Mouse (Mus musculus) neutrophil, adult 5-6 weeks (primary cell): ENCODE data around the gene Olfr547. TPM values are rescaled to one million over a fixed set of nuclear protein-coding genes. Genes with fewer than 3 reads are reported as not detected.
A peak's percentile ranks its signal among the peaks of the same experiment; 100 is the strongest.
"Not testable (repeated sequence)": the region's sequence is repeated elsewhere in the genome, so short reads cannot be mapped to it uniquely, and the experiment has no call there.

Experiments
- ATAC-seq: fragments of 151-379, 151-347 bp; 2 replicates; pipeline ENCODE4 v1.8.0; 2017; ENCODE audit warnings: mild to moderate bottlenecking, moderate TSS enrichment; ENCODE audit not compliant: insufficient number of reproducible peaks, poor library complexity, low FRiP score, severe bottlenecking; ENCODE audit errors: extremely low read depth
- total RNA-seq: library from RNA; stranded (forward); fragments of 200-1000 nt; gene quantifications from 2 replicates; pipeline ENCODE4 v1.2.3, GENCODE M21; 2017

Gene Olfr547
- not detected in 2 replicates for total RNA-seq

DNA sequence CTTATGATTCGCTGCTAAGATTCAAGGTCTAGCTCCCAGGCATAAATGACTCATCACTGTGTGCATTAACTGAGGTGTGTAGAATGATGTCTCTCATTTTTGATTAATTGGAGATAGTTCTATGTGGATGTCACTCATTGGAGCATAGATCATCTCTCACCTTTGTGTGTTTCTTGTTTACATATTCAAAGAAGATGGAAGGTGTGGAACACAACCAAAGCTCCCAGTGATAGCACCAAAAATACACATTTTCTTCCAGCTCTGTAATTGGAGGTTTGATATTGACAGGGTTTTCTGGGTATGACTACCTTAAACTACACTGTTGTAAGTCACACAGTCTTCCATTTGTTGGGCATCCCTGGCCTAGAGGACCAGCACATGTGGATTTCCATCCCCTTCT lies at the start of gene Olfr547:
Gene Olfr547, plus strand, starts transcription at position 301 of the 400 bp plus-strand sequence.
- ATAC-seq, result no peak

DNA sequence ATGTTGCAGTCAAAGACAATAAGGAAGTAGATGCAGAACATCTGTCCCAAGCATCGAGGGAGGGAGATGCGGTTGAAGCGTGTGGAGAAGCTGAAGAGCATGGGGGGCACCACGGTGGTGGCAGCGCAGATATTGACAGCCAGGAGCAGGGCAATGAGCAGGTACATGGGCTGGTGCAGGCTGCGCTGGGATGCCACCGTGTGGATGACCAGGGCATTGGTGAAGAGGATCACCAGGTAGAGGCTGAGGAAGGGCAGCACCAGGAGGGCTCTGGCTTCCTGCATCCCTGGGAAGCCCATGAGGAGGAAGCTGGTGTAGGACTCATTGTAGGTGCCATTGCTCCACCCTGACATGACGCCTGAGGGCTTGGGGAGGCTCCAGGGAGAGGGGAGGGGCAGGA lies 49.8 kb upstream of the Olfr547 start:
- ATAC-seq, result not testable (repeated sequence)

DNA sequence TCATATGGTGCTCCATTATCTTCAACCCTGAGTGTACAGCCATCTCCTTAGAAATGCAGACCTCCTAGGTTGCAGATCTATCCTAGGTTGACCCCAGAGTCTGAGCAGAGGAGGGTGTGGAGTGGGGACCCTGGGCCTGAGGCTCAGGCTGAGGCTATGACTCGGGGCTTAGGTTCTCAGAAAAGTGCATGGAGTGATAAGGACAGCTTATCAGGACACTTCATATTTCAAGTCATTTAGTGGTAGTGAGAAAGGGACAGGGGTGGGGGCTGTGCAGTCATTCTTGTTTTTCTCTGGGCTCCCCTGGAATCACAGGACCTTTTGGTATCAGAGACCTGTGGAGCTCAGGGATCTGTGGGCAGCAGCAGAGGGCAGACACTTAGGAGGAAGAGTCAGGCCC lies 48.4 kb upstream of the Olfr547 start:
- no peak for ATAC-seq

DNA sequence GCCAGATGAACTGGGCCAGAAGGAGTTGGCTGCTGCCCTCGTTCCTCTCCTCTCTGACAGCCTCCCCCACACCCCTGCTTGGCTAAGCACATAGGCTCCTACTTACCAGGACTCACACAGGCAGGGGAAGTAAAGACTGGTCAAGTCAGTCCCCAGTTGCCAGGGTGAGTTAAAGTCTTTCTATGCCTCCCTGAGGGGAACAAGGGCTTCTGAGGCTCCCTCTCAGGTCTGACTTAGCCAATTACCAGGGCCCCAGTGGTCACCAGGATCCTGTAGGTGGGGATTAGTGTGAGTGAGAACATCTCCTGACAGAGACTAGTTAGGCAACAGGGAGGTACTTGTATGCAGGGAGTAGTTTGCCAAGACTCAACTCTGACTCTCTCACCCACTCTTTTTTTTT lies 46.4 kb upstream of the Olfr547 start, which contains the start of gene Olfr544:
Gene Olfr544, minus strand, starts transcription at position 153 of the 400 bp plus-strand sequence.
- no peak for ATAC-seq

DNA sequence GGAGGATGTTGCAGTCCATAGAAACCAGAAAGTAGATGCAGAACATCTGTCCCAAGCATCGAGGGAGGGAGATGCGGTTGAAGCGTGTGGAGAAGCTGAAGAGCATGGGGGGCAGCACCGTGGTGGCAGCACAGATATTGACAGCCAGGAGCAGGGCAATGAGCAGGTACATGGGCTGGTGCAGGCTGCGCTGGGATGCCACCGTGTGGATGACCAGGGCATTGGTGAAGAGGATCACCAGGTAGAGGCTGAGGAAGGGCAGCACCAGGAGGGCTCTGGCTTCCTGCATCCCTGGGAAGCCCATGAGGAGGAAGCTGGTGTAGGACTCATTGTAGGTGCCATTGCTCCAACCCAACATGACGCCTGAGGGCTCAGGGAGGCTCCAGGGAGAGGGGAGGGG lies 40.1 kb upstream of the Olfr547 start:
- not testable (repeated sequence) for ATAC-seq

DNA sequence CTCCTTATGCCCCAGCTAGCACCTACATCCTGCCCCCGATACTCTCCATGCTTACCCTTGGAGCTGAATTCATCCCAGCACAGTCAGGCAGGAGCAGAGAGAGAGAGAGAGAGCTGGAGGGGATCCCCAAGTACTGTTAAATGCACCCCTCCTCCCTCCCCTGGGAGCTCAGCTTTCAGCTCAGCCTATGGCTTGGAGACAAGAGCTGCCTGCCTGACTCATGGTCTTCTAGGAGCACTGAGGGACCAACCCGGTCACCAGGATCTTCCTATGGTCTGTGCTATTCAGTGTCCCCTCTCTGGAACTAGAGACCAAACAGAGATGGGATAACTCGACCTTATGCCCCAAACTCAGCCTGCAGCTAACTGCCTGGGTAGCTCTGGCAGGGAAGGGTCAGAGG lies 35.1 kb upstream of the Olfr547 start, which contains the start of gene Olfr545:
Gene Olfr545, minus strand, starts transcription at position 101 of the 400 bp plus-strand sequence.
- ATAC-seq, result no peak

DNA sequence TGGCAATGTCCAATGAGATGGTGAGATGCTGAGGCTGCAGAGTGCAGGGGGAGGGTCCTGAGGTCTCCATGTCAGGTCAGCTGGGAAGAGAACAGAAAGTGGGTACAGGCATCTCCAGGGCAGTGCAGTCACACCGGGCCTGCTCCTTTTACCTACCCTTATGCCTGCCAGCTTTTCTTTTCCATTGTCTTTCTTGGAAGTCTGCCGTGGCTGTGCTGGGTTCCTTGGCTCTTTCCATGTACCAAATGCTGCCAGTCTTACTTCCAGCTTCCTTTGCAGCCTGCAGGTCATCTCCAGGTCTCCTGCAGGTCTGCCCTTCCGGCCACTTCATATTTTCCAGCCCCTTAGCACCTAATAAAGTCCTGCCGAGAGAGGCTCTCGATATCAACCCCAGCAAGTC lies 32.6 kb upstream of the Olfr547 start:
- ATAC-seq, result no peak

DNA sequence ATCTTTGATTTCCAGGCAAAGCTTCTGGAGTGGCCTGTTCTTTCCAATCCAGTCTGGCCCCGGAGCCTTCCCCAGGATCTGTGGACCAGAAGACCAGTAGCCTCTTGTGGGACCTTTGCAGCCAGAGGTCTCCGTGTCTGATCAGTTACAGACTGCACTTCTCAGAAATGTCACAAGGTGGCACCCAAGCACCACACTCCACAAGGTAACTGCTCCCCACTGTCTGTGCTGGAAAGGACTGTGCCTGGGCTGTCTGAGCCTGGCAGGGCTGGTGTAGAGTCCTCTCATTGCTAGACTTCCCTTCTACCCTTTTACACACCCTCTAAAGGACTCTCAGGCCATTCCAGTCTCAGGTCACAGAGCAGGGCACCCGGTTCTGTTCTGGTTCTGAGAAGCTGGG lies 27.7 kb upstream of the Olfr547 start:
- ATAC-seq, result peak; percentile 69; the same call in 1 of the 2 replicates

DNA sequence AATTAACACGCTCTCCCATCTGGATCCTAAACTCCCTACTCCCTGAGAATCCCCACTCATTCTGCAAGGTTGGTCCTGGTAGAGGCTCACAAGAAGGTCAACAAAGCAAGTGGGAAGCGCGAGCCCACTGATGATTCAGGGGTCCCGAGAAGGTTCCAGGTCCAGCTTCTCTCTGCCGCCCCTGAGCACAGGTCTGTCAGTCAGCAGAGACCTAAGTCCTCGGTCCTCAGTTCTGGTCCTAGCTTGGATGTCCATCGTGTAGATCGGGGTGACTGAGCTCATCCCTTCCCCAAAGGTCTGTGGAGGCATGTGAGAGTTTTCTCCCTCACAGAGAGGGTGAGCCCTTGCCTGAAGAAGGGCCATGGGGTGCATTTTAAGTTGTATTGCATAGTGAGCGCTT lies 26.5 kb upstream of the Olfr547 start:
- ATAC-seq, result no peak

DNA sequence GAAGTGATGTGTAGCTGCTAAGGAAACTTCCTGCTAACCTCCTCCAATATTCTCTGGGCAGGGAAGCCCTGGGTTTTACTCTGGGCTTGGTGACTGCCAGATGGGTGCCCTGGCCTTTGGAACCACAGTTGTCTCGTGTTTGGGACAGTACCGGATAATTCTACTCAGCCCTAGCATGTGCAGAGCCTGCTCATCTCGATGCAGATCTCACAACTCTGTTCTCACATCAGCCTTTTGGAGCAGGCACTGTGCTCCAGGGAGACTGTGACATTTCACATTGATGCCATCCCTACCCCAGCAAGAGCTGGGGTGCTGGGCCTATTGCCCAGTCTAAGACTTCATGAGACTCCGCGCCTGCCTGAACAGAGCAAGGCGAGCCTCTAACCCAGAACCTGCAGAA lies 25.9 kb upstream of the Olfr547 start:
- ATAC-seq, result no peak

DNA sequence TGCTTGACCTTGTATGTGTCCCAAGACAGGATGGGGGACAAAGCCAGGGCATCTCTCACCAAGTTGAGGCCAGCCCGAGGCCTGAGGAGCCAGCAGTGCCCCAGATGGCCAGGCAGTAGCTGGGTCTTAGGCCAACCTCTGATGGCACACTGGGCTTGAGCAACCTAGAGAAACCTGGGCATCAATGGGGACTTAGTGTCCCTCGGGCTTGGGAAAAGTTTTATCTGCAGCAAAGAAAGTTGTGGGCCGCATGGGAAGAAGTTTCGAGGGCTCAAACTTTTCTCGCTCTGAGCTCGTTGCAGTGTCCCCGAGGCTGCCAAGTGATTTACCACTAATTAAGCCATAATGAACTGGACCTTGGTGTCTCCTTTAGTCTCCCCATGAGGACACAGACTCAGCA lies 24.8 kb upstream of the Olfr547 start:
- no peak for ATAC-seq

DNA sequence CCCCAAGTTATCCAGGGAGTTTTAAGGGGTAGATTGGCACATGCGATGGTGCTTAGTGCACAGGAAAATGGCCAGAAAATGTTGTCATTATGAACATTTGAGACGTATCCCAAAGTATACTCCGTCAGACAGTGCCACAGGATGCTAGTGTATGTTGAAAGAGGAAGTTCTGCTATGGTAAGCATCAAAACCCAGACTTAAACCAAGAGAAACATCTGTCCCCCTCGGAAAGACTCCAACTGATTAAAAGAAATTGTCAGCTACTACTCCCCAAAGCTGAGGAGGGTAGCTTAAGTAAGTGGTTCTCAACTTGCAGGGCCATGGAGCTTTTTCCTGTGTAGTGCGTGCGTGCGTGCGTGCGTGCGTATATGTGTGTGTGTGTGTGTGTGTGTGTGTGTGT lies 22.6 kb upstream of the Olfr547 start:
- ATAC-seq, result no peak

DNA sequence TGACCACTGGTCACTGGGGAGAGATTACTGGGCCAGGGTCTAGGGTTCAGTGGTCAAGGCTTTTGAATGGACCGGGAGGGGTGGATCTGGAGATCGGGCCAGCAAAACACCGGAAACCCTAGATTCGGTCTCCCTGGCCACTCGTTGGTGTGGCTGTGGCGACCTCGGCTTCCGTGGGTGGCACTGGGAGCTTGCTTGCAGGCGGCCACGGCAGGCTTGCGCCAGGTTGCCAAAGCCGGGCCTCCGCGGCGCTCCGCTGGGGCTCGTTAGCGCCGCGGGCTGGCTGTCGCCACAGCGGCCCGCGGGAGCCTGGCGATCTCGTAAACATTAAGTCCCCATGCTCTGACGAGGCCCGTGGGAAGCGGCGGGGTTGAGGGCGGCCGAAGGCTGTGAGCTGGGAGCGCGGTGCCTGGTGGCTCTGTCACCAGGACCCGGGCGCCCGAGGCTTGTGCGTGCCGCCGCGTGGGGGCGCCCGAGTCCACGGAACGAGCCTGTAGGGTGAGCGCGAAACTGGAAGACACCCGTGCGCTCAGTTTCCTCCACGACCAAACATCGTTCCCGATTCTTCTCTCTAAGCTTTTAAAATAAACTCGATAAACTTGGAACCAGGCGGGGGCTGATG lies 21.6 kb upstream of the Olfr547 start:
- peak; percentile 60 for ATAC-seq

DNA sequence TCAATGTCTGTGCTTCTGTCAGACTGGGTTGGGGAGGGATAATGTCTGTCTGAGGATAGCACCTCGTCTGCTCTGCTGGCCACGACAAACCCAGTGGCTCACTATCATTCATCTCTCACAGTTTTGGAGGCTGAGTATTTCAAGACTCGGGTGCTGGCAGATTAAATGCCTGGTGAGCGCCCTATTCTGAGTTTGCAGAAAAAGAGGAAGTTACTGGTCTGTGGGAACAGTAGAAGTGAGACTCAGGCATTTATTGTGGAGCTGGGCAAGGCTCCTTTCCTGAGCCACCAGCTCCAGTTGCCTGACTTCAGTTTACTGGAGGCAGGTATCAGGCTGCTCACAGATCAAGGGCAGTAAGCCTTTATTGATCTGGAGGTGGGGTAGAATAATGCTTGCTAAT lies 20.4 kb upstream of the Olfr547 start:
- no peak for ATAC-seq

DNA sequence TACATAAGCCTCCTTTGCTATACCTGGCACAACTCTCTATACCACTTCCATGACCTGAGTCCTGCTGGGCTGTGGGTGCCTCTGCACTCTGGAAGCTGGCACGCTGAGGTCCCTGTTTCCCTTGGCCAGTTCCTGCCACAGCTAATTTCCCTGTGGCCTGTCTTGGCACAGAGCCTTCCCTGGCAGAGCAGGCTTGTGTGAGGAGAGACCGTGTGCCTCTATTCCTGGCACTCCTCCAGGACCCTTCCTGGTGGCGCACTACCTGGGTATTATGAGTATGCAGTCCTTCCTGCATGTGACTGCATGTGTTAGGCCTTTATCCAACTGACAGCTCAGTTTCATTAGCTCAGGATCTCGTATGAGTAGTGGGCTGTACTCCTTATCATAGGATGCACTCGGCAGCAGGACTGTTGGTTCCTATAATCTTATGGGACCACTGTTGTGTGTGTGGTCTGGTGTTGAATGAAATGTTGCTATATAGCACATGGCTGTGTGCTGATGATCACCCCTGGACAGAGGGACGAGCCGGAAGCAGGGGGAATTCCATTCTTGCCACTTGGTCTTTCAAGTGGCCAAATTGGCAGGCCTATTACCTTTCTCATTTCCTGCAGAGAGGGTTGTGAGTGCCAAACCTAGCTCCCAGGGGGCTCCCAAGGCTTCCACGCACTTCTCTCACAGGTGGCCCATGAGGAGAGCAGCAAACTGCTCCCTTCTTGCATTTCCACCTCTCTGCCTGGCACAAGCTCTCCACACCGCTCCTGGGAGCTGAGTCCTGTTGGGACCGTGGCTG lies 18.1 kb upstream of the Olfr547 start:
- no peak for ATAC-seq

DNA sequence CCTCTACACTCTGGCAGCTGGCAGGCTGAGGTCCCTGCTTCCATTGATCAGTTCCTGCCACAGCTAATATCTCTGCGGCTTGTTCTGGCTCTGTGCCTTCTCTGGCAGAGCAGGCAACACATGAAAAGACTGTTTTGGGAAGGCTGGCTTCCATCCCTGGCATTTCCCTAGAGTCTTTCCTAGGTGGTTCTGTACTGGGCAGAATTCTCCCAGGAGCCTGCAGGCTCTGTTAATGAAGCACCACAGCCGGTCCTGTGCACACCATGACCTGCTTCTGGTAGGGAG lies 17.6 kb upstream of the Olfr547 start:
- ATAC-seq, result no peak

DNA sequence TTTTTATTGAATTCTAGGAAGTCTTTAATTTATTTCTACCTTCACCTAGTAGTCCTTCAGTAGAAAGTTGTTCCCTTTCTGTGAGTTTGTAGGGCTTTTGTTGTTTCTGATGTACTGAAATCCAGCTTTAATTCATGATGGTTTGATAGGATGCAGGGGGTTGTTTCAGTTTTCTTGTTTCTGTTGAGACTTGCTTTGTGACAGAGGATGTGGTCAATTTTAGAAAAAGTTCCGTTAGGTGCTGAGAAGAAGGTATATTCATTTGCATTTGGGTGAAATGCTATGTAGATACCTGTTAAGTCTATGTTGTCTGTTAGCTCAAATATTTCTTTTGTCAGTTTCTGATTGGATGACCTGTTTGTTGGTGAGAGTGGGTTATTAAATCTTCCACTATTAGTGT lies 5.5 kb upstream of the Olfr547 start:
- ATAC-seq, result no peak

DNA sequence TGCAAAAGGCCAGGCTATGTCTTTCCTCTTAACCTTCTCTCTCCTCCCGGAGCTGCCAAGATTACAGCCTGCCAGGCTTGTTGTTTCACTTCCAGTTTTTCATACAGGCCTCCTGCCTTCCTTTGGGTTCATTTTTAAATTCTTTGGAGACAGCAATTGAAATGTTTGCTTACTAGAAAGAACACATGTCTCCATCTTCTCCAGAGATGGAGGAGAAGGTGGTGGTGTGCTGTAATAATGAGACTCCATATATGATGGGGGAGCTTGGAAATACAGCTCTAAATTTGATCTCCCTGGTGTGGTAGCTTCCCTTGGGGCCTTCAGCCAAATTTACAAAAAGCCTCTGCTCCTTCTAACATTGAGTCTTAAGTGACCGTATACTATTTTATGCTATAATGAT lies 6.0 kb downstream of the Olfr547 start, which contains the start of gene Olfr548-ps1:
Gene Olfr548-ps1, plus strand, starts transcription at position 301 of the 400 bp plus-strand sequence.
- ATAC-seq, result no peak

DNA sequence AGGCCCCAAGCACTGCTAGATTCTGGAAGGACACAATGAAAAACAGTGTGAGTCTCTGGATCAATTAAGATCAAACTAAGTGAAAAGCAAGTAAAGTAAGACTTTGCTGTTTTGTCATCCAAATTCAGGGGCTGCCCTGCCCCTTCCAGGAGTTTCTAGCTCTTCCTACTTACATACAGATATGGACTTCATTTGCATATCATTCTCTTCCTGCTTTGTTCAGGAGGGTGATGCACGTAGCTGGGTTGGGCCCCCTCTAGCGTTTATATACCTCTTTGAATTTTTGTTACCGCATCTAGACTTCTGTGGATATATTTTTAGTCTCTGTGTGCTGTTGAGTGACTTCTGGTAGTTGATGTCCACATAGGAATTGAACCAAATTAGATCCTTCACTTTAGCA lies 6.7 kb downstream of the Olfr547 start:
- ATAC-seq, result no peak

DNA sequence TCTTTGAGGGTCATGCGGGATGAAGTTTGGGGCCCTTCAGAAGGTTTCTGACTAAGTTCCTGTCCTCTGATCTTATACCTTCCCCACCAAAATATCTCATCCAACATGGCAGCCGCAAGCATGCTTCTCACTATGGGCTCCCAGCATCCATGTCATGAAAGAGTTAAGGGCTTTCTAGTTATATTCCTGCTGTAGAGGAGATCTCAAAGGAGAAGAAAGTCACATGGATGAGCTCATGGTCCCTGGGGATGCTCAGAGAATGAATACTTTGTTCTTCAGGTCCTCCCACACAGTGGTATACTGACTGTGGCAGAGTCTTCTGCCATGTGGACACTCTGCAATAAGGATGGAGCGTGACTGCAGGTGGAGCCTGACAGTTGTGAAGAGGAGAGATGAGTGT lies 15.0 kb downstream of the Olfr547 start, which contains the start of gene Olfr549:
Gene Olfr549, plus strand, starts transcription at position 301 of the 400 bp plus-strand sequence.
- ATAC-seq, result no peak
